Mouse (Mus musculus): ENCODE measurements around the gene Kir3dl1. TPM values are rescaled to one million over a fixed set of nuclear protein-coding genes. Genes with fewer than 3 reads are reported as not detected.
"Not testable (repeated sequence)": the region's sequence is repeated elsewhere in the genome, so short reads cannot be mapped to it uniquely, and the experiment has no call there.

Gene Kir3dl1
- total RNA-seq (2015; ENCODE audit: low replicate concordance) (not detected in 2 replicates), total RNA-seq (2017; ENCODE audit: low replicate concordance) (not detected in 2 replicates)

- not testable (repeated sequence) for ATAC-seq (replicated peaks; ENCODE audit: low FRiP score, poor library complexity, severe bottlenecking)
Observed at GRCm38 (mm10) chrX:136517699-136518098, at the start of gene Kir3dl1. Gene Kir3dl1 (plus strand): TSS chrX:136517999.

GRCm38 (mm10) chrX:136543956-136544355 is 26.2 kb downstream of the Kir3dl1 start, which contains the start of gene Kir3dl2:
Gene Kir3dl2 (minus strand): TSS chrX:136544056.
- ATAC-seq (replicated peaks; ENCODE audit: low FRiP score, poor library complexity, severe bottlenecking) = not testable (repeated sequence)

GRCm38 (mm10) chrX:136569094-136569493 is 51.3 kb downstream of the Kir3dl1 start:
- not testable (repeated sequence) for ATAC-seq (replicated peaks; ENCODE audit: low FRiP score, poor library complexity, severe bottlenecking)

Other genes with a start within 250 kb of the Kir3dl1 start
- gene Bex3, start 247.7 kb upstream of the Kir3dl1 start, total RNA-seq (2015; ENCODE audit: low replicate concordance) = 25.1 and 47.8 TPM in 2 replicates
- gene Bex3, start 247.7 kb upstream of the Kir3dl1 start, total RNA-seq (2017; ENCODE audit: low replicate concordance) = 16.9 and 24.5 TPM in 2 replicates
- not detected in 2 replicates for gene Kir3dl2, start 26.1 kb downstream of the Kir3dl1 start, total RNA-seq (2015; ENCODE audit: low replicate concordance)
- not detected in 2 replicates for gene Kir3dl2, start 26.1 kb downstream of the Kir3dl1 start, total RNA-seq (2017; ENCODE audit: low replicate concordance)
- gene Tceal3, start 72.8 kb downstream of the Kir3dl1 start, total RNA-seq (2015; ENCODE audit: low replicate concordance) = not detected in 2 replicates
- gene Tceal3, start 72.8 kb downstream of the Kir3dl1 start, total RNA-seq (2017; ENCODE audit: low replicate concordance) = 1.8 TPM in 1 of 2 replicates, not detected in the other
- gene Tceal1, start 190.0 kb downstream of the Kir3dl1 start, total RNA-seq (2015; ENCODE audit: low replicate concordance) = not detected in 2 replicates
- gene Tceal1, start 190.0 kb downstream of the Kir3dl1 start, total RNA-seq (2017; ENCODE audit: low replicate concordance) = 0.28 TPM in 1 of 2 replicates, not detected in the other
- 42.1 and 57.5 TPM in 2 replicates for gene Morf4l2, start 225.7 kb downstream of the Kir3dl1 start, total RNA-seq (2015; ENCODE audit: low replicate concordance)
- gene Morf4l2, start 225.7 kb downstream of the Kir3dl1 start, total RNA-seq (2017; ENCODE audit: low replicate concordance) = 120 and 125 TPM in 2 replicates

Measured in erythroblast, adult 5-6 weeks (primary cell).